Mouse (Mus musculus) heart, adult 2 months (tissue): ENCODE data around the gene Gm2075.
"Not testable (repeated sequence)": the region's sequence is repeated elsewhere in the genome, so short reads cannot be mapped to it uniquely, and the experiment has no call there.

ENCODE experiments used
- CTCF ChIP-seq: fragments of 200-600 bp; IDR thresholded peaks from 2 replicates; pipeline ENCODE4 v1.8.1; 2022; ENCODE audit warnings: antibody characterized with exemption, mild to moderate bottlenecking, moderate library complexity
- EP300 ChIP-seq: fragments of 200-500 bp; IDR thresholded peaks from 2 replicates; pipeline ENCODE4 v1.6.1; 2011; ENCODE audit warnings: low read depth, low read length, control low read depth; ENCODE audit not compliant: insufficient read depth
- POLR2A ChIP-seq: fragments of 200-500 bp; IDR thresholded peaks from 2 replicates; pipeline ENCODE4 v1.6.1; 2011; ENCODE audit warnings: mild to moderate bottlenecking, low read depth, low read length, control low read depth; ENCODE audit not compliant: insufficient read depth

DNA sequence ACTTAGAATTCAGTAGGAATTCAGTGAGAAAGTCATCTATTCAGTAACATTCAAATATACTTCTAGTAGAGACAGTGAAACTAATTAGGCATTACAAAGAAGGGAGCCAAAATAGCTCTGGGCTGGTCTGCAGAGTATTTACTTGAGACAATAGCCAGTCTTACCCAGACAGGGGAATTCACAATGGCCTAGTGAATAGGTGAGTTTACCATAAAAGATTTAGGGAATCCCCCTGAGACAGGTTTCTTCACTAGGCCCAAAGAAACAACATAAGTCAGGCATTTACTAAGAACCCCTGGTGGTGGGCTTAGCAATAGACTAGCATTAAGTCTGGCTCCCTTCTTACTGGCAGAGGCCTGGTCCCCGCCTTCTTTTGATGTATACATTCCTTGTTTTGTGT, 33.6 kb downstream of the Gm2075 start:
- not testable (repeated sequence) for TF ChIP-seq CTCF, EP300, POLR2A
